Comparison of ENCODE assay signal across 8 mouse cellular contexts in the genomic region with DNA sequence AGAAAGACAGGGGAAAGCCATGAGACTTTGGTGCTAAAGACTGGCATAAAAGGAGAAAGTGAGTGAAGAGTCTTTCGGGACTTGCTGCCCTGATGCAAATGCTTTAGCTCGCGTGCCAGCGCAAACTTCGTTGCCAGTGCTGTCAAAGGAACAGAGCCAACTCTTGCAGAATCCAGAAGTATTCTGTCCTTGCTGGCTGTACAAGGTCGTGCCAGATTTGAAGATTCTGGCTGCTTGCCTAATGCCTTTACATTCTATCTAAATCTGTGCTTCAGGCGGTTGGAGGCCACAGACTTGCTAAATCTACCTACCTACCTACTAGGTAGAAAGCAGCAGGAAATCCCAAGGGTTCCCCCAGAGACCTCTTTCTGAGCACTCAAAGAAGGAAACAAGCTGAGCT. TPM values are rescaled to one million over a fixed set of nuclear protein-coding genes. Genes with fewer than 3 reads are reported as not detected.
DNase-seq lines count a peak whose midpoint lies in the region.

No protein-coding gene starts in this region.

- peak; percentile 53 for DNase-seq in left cerebral cortex, postnatal 4 days
- DNase-seq in left cerebral cortex, postnatal 10 days (ENCODE audit: extremely low spot score in 1 of 2, low spot score in 2 of 2), result no peak
- peak; percentile 87 for DNase-seq in adrenal gland, postnatal 10 days
- peak; percentile 33 for DNase-seq in gastrocnemius, postnatal 10 days
- peak; percentile 49 to 60 for DNase-seq in kidney, postnatal 36 days
- no peak for DNase-seq in cerebellum, adult 11 months
- DNase-seq in T-cell, adult 2 months (ENCODE audit: low spot score), result no peak
- DNase-seq in spleen, postnatal 14 days (ENCODE audit: low spot score in 2 of 2), result no peak

- intact Hi-C loops in left cerebral cortex, postnatal 4 days (cut with DNase I), result no loop called here
- intact Hi-C loops in left cerebral cortex, postnatal 10 days (cut with DNase I), result no loop called here

RNA-seq across cellular contexts. Expression of a gene that starts 8.5 kb away (rescaled TPM):
- 10 to 100 TPM; 28.0 to 31.3 TPM for total RNA-seq in left cerebral cortex, postnatal 4 days (2021)
- 10 to 100 TPM; 28.5 to 29.4 TPM for total RNA-seq in left cerebral cortex, postnatal 10 days (2021)
- 1,000 to 10,000 TPM; 1,546 to 1,636 TPM for total RNA-seq in adrenal gland, postnatal 10 days (2021)
- 100 to 1,000 TPM; 339 to 357 TPM for total RNA-seq in gastrocnemius, postnatal 10 days (2021)

RNA-seq across cellular contexts. Expression of a gene that starts 54.2 kb away (rescaled TPM):
- total RNA-seq in left cerebral cortex, postnatal 4 days (2021), result 10 to 100 TPM; 17.5 to 19.8 TPM
- 10 to 100 TPM in 1 of 2 experiments, 1 to 10 TPM in 1; 9.5 to 12.1 TPM for total RNA-seq in left cerebral cortex, postnatal 10 days (2021)
- 10 to 100 TPM; 19.2 to 22.7 TPM for total RNA-seq in adrenal gland, postnatal 10 days (2021)
- total RNA-seq in gastrocnemius, postnatal 10 days (2021), result 10 to 100 TPM; 20.0 to 21.4 TPM

Comparison
In these comparisons a context has a peak if more than half of its experiments do, and no peak if none do; other contexts are left out.
1. DNase-seq: peak in left cerebral cortex, postnatal 4 days (single experiment), adrenal gland, postnatal 10 days (single experiment), gastrocnemius, postnatal 10 days (single experiment) and kidney, postnatal 36 days (2 of 2); none in left cerebral cortex, postnatal 10 days (0 of 2), cerebellum, adult 11 months (single experiment), T-cell, adult 2 months (single experiment) and spleen, postnatal 14 days (0 of 2).
2. RNA of a gene that starts 8.5 kb away (total RNA-seq): 1,546 to 1,636 TPM in adrenal gland, postnatal 10 days and 339 to 357 TPM in gastrocnemius, postnatal 10 days; 28.0 to 31.3 TPM in left cerebral cortex, postnatal 4 days and 28.5 to 29.4 TPM in left cerebral cortex, postnatal 10 days; every median in the first group is over 10 times any median in the second.